Mouse (Mus musculus) heart, adult 2 months (tissue): ENCODE results near the gene Dennd4a. TPM values are rescaled to one million over a fixed set of nuclear protein-coding genes. Genes with fewer than 3 reads are reported as not detected.

Experiments
- DNase-seq, 2 experiments: peaks; one replicate each; pipeline ENCODE4 v3.0.0; 2021
- H3K27ac ChIP-seq: fragments of 200-600 bp; 2 replicates; pipeline ENCODE4 v1.8.1; 2022
- H3K27me3 ChIP-seq: fragments of 200-500 bp; 2 replicates; pipeline ENCODE4 v1.6.1; 2012; ENCODE audit warnings: mild to moderate bottlenecking, low read length, inconsistent platforms, mixed read lengths; ENCODE audit not compliant: control insufficient read depth, insufficient read depth
- H3K36me3 ChIP-seq: fragments of 200-500 bp; 2 replicates; pipeline ENCODE4 v1.6.1; 2012; ENCODE audit warnings: low read length, inconsistent platforms; ENCODE audit not compliant: control insufficient read depth, insufficient read depth
- H3K4me1 ChIP-seq: fragments of 200-500 bp; 2 replicates; pipeline ENCODE4 v1.6.1; 2011; ENCODE audit warnings: low read length; ENCODE audit not compliant: control insufficient read depth, insufficient read depth
- H3K4me3 ChIP-seq: fragments of 200-600 bp; 2 replicates; pipeline ENCODE4 v1.8.1; 2022
- H3K79me2 ChIP-seq: fragments of 200-500 bp; replicated peaks from 2 replicates; pipeline ENCODE4 v1.6.1; 2012; ENCODE audit warnings: mild to moderate bottlenecking, inconsistent platforms, low read length, moderate library complexity, mixed read lengths; ENCODE audit not compliant: control insufficient read depth, insufficient read depth
- H3K9ac ChIP-seq: fragments of 200-500 bp; 2 replicates; pipeline ENCODE4 v1.6.1; 2012; ENCODE audit warnings: low read depth, mild to moderate bottlenecking, control low read depth, inconsistent platforms, low read length, mixed read lengths
- CTCF ChIP-seq: fragments of 200-600 bp; IDR thresholded peaks from 2 replicates; pipeline ENCODE4 v1.8.1; 2022; ENCODE audit warnings: antibody characterized with exemption, mild to moderate bottlenecking, moderate library complexity
- EP300 ChIP-seq: fragments of 200-500 bp; IDR thresholded peaks from 2 replicates; pipeline ENCODE4 v1.6.1; 2011; ENCODE audit warnings: low read depth, low read length, control low read depth; ENCODE audit not compliant: insufficient read depth
- POLR2A ChIP-seq: fragments of 200-500 bp; IDR thresholded peaks from 2 replicates; pipeline ENCODE4 v1.6.1; 2011; ENCODE audit warnings: mild to moderate bottlenecking, low read depth, low read length, control low read depth; ENCODE audit not compliant: insufficient read depth
- whole genome bisulfite sequencing: fragments of 180-500 bp; shearing (Covaris S2); methylation state at CpG from one replicate; pipeline ENCODE4 v1.1.7; 2018; 5-methylcytosine and 5-hydroxymethylcytosine counted together
- intact Hi-C: fragments of 180-260 bp; cut with DNase I; formaldehyde crosslinking; loops from one replicate; pipeline ENCODE4 v1.15.1; 2025
- polyA plus RNA-seq: library from polyadenylated mRNA; depleted of rRNA; stranded (reverse); fragments of >200 nt; gene quantifications from 2 replicates; pipeline ENCODE4 v1.2.3, GENCODE M21; 2012
- total RNA-seq, 2 experiments: library from RNA; stranded (reverse); gene quantifications; 2 replicates each; pipeline ENCODE4 v1.2.3; 2021

Dennd4a gene
- total and polyA plus RNA-seq, 3 experiments, result 4.5 to 10.2 (median 6.8) TPM

DNA sequence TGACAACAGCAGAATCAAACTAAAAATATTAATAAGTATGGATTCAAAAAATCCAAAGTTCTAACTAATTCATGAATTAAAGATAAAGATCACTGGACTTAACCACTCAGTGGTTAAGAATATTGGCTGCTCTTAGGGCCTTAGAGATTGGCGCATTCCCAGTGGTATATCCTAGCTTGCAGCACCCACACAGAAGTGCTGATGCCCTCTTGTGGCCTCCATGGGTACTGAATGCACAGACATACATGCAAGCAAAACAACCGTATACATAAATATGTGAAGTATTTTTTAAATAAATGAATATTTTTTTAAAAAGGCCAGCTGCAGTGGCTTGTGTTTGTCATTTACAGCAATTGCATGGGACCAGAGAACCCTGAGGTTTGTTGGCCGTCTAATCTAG lies 92.2 kb downstream of the Dennd4a start:
- intact Hi-C loops, result loop anchor here (1.0 to 2.0 kb wide), 3 partner anchors 33 to 123 kb away; no protein-coding TSS in a partner anchor

DNA sequence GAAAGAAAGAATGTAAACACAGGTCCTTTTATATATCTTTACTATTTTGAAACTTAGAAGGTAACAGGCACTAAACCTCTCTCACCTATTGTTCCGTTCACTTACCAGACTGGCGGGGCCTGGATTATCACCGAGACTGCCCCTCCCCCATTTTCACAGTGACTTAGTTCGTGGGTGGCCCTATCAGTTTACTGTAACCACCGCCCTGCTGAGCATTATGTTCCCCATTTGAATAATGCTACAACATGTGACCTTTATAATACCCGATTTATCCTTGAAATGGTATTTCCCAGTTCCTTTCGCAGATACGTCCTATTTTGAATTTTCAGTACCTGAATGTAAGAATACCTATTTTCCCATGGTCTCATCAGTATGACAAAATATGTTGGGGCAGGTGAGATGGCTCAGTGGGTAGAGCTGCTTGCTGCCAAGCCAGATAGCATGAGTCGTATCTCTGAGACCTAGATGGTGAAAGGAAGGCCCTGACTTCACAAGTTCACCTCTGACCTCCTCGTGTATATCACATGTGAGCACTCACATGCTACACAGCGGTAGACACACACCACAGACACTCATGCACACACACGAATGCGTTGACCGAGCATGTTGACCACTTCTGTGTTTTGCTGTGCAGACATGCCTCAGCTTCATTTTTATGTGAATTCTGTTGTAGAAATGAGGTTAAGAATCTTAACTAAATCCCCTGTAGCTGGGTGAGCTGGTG lies 93.9 kb downstream of the Dennd4a start:
- Histone ChIP-seq H3K79me2 (no peaks in the 10 kb centered on the region), H3K27ac (no peak overlapping the region), H3K9ac (no peak overlapping the region), H3K36me3 (no peaks in the 10 kb centered on the region), H3K4me1 (no peaks in the 10 kb centered on the region), H3K27me3 (no peaks in the 10 kb centered on the region), H3K4me3 (no peak overlapping the region)
- intact Hi-C loops, result no loop called here
- TF ChIP-seq CTCF, result no peak
- no peak for TF ChIP-seq POLR2A
- TF ChIP-seq EP300, result no peak
- 90% methylated on average over 14 of the region's 14 CpGs for WGBS
- no peak for DNase-seq

More for the DNA sequence above, 92.2 kb downstream of the Dennd4a start:
- Histone ChIP-seq H3K4me1 (no peaks in the 10 kb centered on the region), H3K27me3 (no peaks in the 10 kb centered on the region), H3K9ac (no peak overlapping the region), H3K4me3 (no peak overlapping the region), H3K27ac (no peak overlapping the region), H3K79me2 (no peaks in the 10 kb centered on the region), H3K36me3 (peaks cover 2% of the 10 kb centered on the region; the same call in 1 of the 2 replicates)
- TF ChIP-seq POLR2A, result no peak
- peak; percentile 98 for TF ChIP-seq CTCF
- TF ChIP-seq EP300, result 0 out of 2 replicates have a peak, but pooled peaks have one; percentile 18
- WGBS, result 55% methylated on average over 3 of the region's 3 CpGs
- peak; percentile 69 to 77 for DNase-seq

DNA sequence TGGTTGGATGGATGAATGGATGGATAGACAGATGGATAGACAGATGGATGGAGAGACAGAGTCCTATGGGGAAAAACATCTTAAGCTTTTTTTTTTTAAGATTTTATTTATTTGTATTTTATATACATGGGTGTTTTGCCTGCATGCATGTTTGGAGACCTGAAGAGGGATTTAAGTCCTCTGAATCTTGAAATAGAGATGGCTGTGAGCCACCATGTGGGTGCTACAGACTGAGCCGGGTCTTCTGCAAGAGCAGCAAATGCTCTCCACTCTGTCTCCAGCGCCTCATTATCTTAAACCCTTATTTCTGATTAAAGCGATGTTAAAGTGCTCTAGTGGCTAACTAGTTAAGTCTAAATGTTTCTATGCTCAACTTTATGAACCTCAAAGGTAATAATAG lies 96.3 kb downstream of the Dennd4a start:
- intact Hi-C loops, result no loop called here
- DNase-seq, result no peak
- Histone ChIP-seq H3K9ac (no peak overlapping the region), H3K36me3 (no peaks in the 10 kb centered on the region), H3K27me3 (no peaks in the 10 kb centered on the region), H3K4me3 (no peak overlapping the region), H3K79me2 (no peaks in the 10 kb centered on the region), H3K27ac (no peak overlapping the region), H3K4me1 (no peaks in the 10 kb centered on the region)
- 79% methylated on average over 3 of the region's 3 CpGs for WGBS
- no peak for TF ChIP-seq EP300
- TF ChIP-seq POLR2A, result no peak
- TF ChIP-seq CTCF, result no peak

DNA sequence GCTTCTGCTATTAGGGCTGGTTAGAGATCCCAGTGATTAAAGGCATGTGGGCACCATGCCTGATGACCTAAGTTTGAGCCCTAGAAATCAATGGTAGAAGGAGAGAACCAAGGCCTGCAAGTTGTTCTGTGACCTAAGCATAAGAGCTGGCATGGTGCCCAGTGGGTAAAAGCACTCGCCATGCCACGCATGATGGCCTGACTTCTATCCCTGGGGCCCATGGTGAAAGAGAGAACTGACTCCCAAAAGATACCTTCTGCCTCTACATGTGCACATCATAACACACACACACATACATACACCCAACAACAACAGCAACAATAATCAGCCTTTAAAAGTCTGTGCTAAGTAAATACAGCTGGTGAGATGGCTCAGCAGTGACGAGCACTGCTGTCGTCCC lies 102.3 kb downstream of the Dennd4a start:
- Histone ChIP-seq H3K9ac (no peak overlapping the region), H3K79me2 (no peaks in the 10 kb centered on the region), H3K36me3 (no peaks in the 10 kb centered on the region), H3K4me1 (peaks cover 1% of the 10 kb centered on the region; the same call in 1 of the 2 replicates), H3K27me3 (no peaks in the 10 kb centered on the region), H3K27ac (no peak overlapping the region), H3K4me3 (no peak overlapping the region)
- DNase-seq, result no peak
- TF ChIP-seq CTCF (no peak), EP300 (no peak), POLR2A (no peak)
- intact Hi-C loops, result no loop called here
- WGBS, result 90% methylated on average over 4 of the region's 4 CpGs

DNA sequence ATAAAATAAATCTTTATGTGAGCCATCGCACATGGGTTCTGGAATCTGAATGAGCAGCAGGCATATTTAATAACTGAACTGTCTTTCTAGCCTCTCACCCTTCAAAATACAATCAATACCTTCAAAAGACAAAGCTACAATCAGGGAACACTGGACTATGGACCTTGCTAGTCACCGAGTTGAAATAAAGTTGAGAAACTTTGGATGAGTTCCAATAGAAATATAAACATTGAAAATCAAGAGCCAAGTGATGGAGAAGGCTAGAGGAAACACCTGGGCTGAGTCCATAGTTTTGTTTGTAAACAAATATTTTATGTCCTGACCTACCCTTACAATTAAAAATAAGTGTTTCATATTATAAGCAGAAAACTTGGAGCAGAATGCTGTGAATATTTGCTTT lies 102.8 kb downstream of the Dennd4a start:
- Histone ChIP-seq H3K36me3 (no peaks in the 10 kb centered on the region), H3K9ac (no peak overlapping the region), H3K27me3 (no peaks in the 10 kb centered on the region), H3K4me1 (peaks cover 1% of the 10 kb centered on the region; the same call in 1 of the 2 replicates), H3K27ac (no peak overlapping the region), H3K79me2 (no peaks in the 10 kb centered on the region), H3K4me3 (no peak overlapping the region)
- no peak for DNase-seq
- no peak for TF ChIP-seq EP300
- no peak for TF ChIP-seq CTCF
- TF ChIP-seq POLR2A, result no peak
- intact Hi-C loops, result no loop called here
- 62% methylated on average over 2 of the region's 2 CpGs for WGBS

DNA sequence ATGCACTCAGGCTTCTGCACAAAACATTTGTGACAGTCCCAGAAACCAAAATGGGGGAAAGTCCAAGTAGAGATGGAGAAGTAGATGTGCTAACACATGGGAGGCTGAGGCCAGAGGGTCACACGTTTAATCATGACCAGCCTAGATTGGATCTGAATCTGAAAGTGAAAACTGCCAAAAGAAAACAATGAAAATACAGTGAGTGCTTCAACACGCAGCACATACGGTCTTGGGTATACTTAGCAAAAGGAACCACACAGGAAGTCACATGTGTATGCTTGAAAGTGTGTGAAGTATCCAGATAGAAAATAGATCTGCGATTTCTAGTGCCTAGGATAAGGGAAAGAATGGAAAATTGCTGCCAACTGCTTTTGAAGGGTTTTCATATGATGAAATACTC lies 103.5 kb downstream of the Dennd4a start:
- no peak for DNase-seq
- 41% methylated on average over 4 of the region's 4 CpGs for WGBS
- no peaks in the 10 kb centered on the region for H3K36me3 ChIP-seq
- no peaks in the 10 kb centered on the region for H3K79me2 ChIP-seq
- TF ChIP-seq EP300 (no peak), POLR2A (no peak)
- H3K27me3 ChIP-seq, result no peaks in the 10 kb centered on the region
- H3K4me3 ChIP-seq, result no peak overlapping the region
- H3K27ac ChIP-seq, result no peak overlapping the region
- no peak overlapping the region for H3K9ac ChIP-seq
- peaks cover 1% of the 10 kb centered on the region; the same call in 1 of the 2 replicates for H3K4me1 ChIP-seq
- intact Hi-C loops, result no loop called here
